Mouse (Mus musculus) myocyte (in vitro differentiated cells): ENCODE measurements at regions not wholly inside any gene's neighbourhood (a gene's known extent, or its start where the extent isn't known, plus 50 kb on each side); places are given as distances from the start of the nearest gene placed in this dataset.

Experiments
- MYOG ChIP-seq, 3 experiments: IDR thresholded peaks; one replicate each; pipeline ENCODE4 v1.6.1; 2011; ENCODE audit warnings: control low read depth in 2 of 3, low read depth in 2 of 3, mild to moderate bottlenecking in 2 of 3; ENCODE audit not compliant: insufficient read length in 2 of 3, control insufficient read depth in 1 of 3, insufficient read depth in 1 of 3
- TCF12 ChIP-seq: IDR thresholded peaks from one replicate; pipeline ENCODE4 v1.6.1; 2011; ENCODE audit warnings: mild to moderate bottlenecking, control low read depth; ENCODE audit not compliant: poor library complexity, insufficient read depth, severe bottlenecking

GRCm38 (mm10) chr12:99637986-99638385 lies 74.6 kb upstream of the Foxn3 start:
- TF ChIP-seq MYOG (IDR thresholded peaks at IDR 0.05; ENCODE audit: control insufficient read depth in 1 of 3, insufficient read depth in 1 of 3, insufficient read length in 2 of 3, low read depth in 2 of 3) (no peak), TCF12 (no peak)
